Mouse (Mus musculus): ENCODE data around the gene Spaar. TPM values are rescaled to one million over a fixed set of nuclear protein-coding genes. Genes with fewer than 3 reads are reported as not detected.
A peak's percentile ranks its signal among the peaks of the same experiment; 100 is the strongest.

The Spaar gene
- total and polyA plus RNA-seq, 3 experiments, result not detected

GRCm38 (mm10) chr4:43703439-43703838, 26.4 kb upstream of the Spaar start:
- no peaks in the 10 kb centered on the region for H3K9me3 ChIP-seq (replicated peaks; ENCODE audit: insufficient read depth, low read length)
- H3K79me2 ChIP-seq (ENCODE audit: control insufficient read depth, insufficient read depth, low read length, poor library complexity), result no peaks in the 10 kb centered on the region
- H3K27ac ChIP-seq (ENCODE audit: control insufficient read depth, low read depth, low read length), result no peak overlapping the region
- no peak for TF ChIP-seq ZC3H11A (IDR thresholded peaks at IDR 0.05; ENCODE audit: low read depth, low read length)
- TF ChIP-seq BHLHE40 (IDR thresholded peaks at IDR 0.05; ENCODE audit: borderline replicate concordance, low read depth, low read length), result no peak
- TF ChIP-seq RAD21 (IDR thresholded peaks at IDR 0.05; ENCODE audit: low read depth, low read length), result peak; percentile 13
- TF ChIP-seq GABPA (IDR thresholded peaks at IDR 0.05; ENCODE audit: low read depth, low read length), result no peak
- TF ChIP-seq CTCF (IDR thresholded peaks at IDR 0.05 in 2 of 3, conservative IDR thresholded peaks at IDR 0.05 in 1 of 3; ENCODE audit: control insufficient read depth in 1 of 3, insufficient read depth in 1 of 3, low read depth in 2 of 3, low read length in 3 of 3, poor library complexity in 1 of 3, severe bottlenecking in 1 of 3), result peak; percentile 57 to 66 (median 57)
- DNase-seq (ENCODE audit: low read depth, low spot score), result peak; percentile 24
- no peak overlapping the region for H3K9ac ChIP-seq (ENCODE audit: control insufficient read depth, low read depth, low read length, poor library complexity, severe bottlenecking)
- no peaks in the 10 kb centered on the region for H3K36me3 ChIP-seq (ENCODE audit: control insufficient read depth in 1 of 2, insufficient read depth in 2 of 2, low read length in 2 of 2)
- peaks cover 15 to 18% of the 10 kb centered on the region in 2 experiments for H3K27me3 ChIP-seq (ENCODE audit: control insufficient read depth in 1 of 2, insufficient read depth in 2 of 2, low read length in 2 of 2)
- no peak overlapping the region for H3K4me3 ChIP-seq (ENCODE audit: control insufficient read depth in 1 of 2, insufficient read depth in 1 of 2, low read depth in 2 of 2, low read length in 2 of 2)
- no peaks in the 10 kb centered on the region for H3K4me1 ChIP-seq (ENCODE audit: control insufficient read depth in 1 of 2, insufficient read depth in 2 of 2, low read length in 2 of 2)

GRCm38 (mm10) chr4:43703851-43704250, 26.0 kb upstream of the Spaar start:
- Histone ChIP-seq H3K36me3 (ENCODE audit: control insufficient read depth in 1 of 2, insufficient read depth in 2 of 2, low read length in 2 of 2) (no peaks in the 10 kb centered on the region), H3K27ac (ENCODE audit: control insufficient read depth, low read depth, low read length) (no peak overlapping the region), H3K79me2 (ENCODE audit: control insufficient read depth, insufficient read depth, low read length, poor library complexity) (no peaks in the 10 kb centered on the region), H3K27me3 (ENCODE audit: control insufficient read depth in 1 of 2, insufficient read depth in 2 of 2, low read length in 2 of 2) (peaks cover 17 to 18% of the 10 kb centered on the region in 2 experiments), H3K9me3 (replicated peaks; ENCODE audit: insufficient read depth, low read length) (no peaks in the 10 kb centered on the region), H3K4me1 (ENCODE audit: control insufficient read depth in 1 of 2, insufficient read depth in 2 of 2, low read length in 2 of 2) (no peaks in the 10 kb centered on the region), H3K9ac (ENCODE audit: control insufficient read depth, low read depth, low read length, poor library complexity, severe bottlenecking) (no peak overlapping the region), H3K4me3 (ENCODE audit: control insufficient read depth in 1 of 2, insufficient read depth in 1 of 2, low read depth in 2 of 2, low read length in 2 of 2) (no peak overlapping the region)
- no peak for TF ChIP-seq NRF1 (IDR thresholded peaks at IDR 0.05; ENCODE audit: insufficient read depth, low read depth, low read length, poor library complexity, severe bottlenecking)
- TF ChIP-seq ETS1 (IDR thresholded peaks at IDR 0.05; ENCODE audit: low read depth, low read length), result no peak
- no peak for TF ChIP-seq USF1 (IDR thresholded peaks at IDR 0.05; ENCODE audit: low read depth, low read length)
- no peak for DNase-seq (ENCODE audit: low read depth, low spot score)

DNA sequence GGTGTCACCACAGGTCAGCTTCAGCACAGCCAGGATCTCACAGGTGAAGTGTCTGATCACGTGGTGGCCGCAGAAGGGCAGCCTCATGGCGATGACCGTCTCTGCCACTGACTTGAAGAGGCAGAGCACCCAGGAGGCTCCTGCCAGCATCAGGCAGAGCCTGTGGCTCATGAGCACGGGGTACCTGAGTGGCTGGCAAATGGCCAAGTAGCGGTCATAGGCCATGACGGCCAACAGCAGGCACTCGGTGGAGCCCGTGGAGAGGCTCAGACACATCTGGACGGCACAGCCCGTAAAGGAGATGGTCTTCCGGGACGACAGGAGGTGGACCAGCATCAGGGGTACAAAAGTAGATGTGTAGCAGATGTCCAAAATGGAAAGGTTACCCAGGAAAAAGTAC, 23.8 kb upstream of the Spaar start:
- H3K4me3 ChIP-seq (ENCODE audit: control insufficient read depth in 1 of 2, insufficient read depth in 1 of 2, low read depth in 2 of 2, low read length in 2 of 2), result no peak overlapping the region
- no peak for TF ChIP-seq ZMIZ1 (IDR thresholded peaks at IDR 0.05; ENCODE audit: low read depth, low read length)
- TF ChIP-seq RAD21 (IDR thresholded peaks at IDR 0.05; ENCODE audit: low read depth, low read length), result no peak
- no peak for TF ChIP-seq MAFK (IDR thresholded peaks at IDR 0.05; ENCODE audit: borderline replicate concordance, low read depth, low read length)
- TF ChIP-seq POLR2AphosphoS5 (IDR thresholded peaks at IDR 0.05; ENCODE audit: borderline replicate concordance, low read depth, low read length), result no peak
- no peak for TF ChIP-seq MXI1 (IDR thresholded peaks at IDR 0.05; ENCODE audit: low read depth, low read length)
- TF ChIP-seq BHLHE40 (IDR thresholded peaks at IDR 0.05; ENCODE audit: borderline replicate concordance, low read depth, low read length), result no peak
- no peak for TF ChIP-seq ELF1 (IDR thresholded peaks at IDR 0.05; ENCODE audit: low read depth, low read length)
- no peak for TF ChIP-seq TBP (IDR thresholded peaks at IDR 0.05; ENCODE audit: low read depth, low read length)
- no peaks in the 10 kb centered on the region for H3K4me1 ChIP-seq (ENCODE audit: control insufficient read depth in 1 of 2, insufficient read depth in 2 of 2, low read length in 2 of 2)
- DNase-seq (ENCODE audit: low read depth, low spot score), result no peak
- H3K27me3 ChIP-seq (ENCODE audit: control insufficient read depth in 1 of 2, insufficient read depth in 2 of 2, low read length in 2 of 2), result peaks cover 18 to 25% of the 10 kb centered on the region in 2 experiments
- no peak overlapping the region for H3K27ac ChIP-seq (ENCODE audit: control insufficient read depth, low read depth, low read length)
- H3K9me3 ChIP-seq (replicated peaks; ENCODE audit: insufficient read depth, low read length), result no peaks in the 10 kb centered on the region
- no peaks in the 10 kb centered on the region for H3K79me2 ChIP-seq (ENCODE audit: control insufficient read depth, insufficient read depth, low read length, poor library complexity)
- H3K36me3 ChIP-seq (ENCODE audit: control insufficient read depth in 1 of 2, insufficient read depth in 2 of 2, low read length in 2 of 2), result no peaks in the 10 kb centered on the region
- no peak overlapping the region for H3K9ac ChIP-seq (ENCODE audit: control insufficient read depth, low read depth, low read length, poor library complexity, severe bottlenecking)
